Mouse (Mus musculus) kidney, adult 2 months (tissue): ENCODE data around the gene Lelp1.

Experiments used
- CTCF ChIP-seq: fragments of 200-500 bp; conservative IDR thresholded peaks from 2 replicates; pipeline ENCODE4 v1.5.1; 2011; ENCODE audit warnings: low read depth, mild to moderate bottlenecking, control low read depth, low read length, moderate library complexity, mixed read lengths; ENCODE audit not compliant: insufficient read depth, insufficient read length
- POLR2A ChIP-seq: fragments of 200-500 bp; IDR thresholded peaks from one replicate; pipeline ENCODE4 v1.6.1; 2011; ENCODE audit warnings: low read depth, low read length, control low read depth

DNA sequence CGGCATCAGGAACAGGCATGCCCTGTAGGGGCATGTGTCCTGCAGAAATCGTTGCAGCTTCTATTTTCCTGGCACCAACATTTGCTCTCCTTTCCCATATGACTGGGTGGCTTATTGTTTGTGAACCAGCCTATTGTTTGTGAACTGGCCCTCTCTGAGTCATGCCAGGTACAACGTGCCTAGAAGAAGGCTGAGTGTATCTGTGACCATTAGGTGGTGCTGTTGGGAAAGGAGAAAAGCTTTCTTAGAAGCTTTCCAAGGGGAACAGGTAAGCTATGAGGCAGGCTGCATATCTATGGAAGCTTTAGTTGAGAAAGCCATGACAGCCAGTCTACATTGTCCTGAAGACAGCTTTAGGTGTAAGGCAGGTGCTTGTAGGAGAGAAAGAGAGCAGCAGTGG is 24.6 kb downstream of the Lelp1 start:
- TF ChIP-seq CTCF (peak; percentile 44; the same call in 1 of the 2 replicates), POLR2A (no peak)
